Mouse (Mus musculus) liver, embryonic 14.5 days (tissue): Measurements from ENCODE around the gene Bnc2. TPM values are rescaled to one million over a fixed set of nuclear protein-coding genes. Genes with fewer than 3 reads are reported as not detected.

Experiments used
- ATAC-seq: fragments of 200-750 bp; cut with Nextera tagmentation; 2 replicates; pipeline ENCODE4 v1.8.0; 2017; ENCODE audit warnings: moderate number of reproducible peaks, mild to moderate bottlenecking, moderate library complexity; ENCODE audit not compliant: insufficient read depth
- DNase-seq, 3 experiments: peaks; one replicate each; pipeline ENCODE4 v3.0.0-alpha.2; 2012 to 2013; ENCODE audit warnings: low read depth in 3 of 3, low spot score in 3 of 3
- H3K27ac ChIP-seq: fragments of 300-500 bp; sonication (generic); 2 replicates; pipeline ENCODE4 v1.5.1; 2014; ENCODE audit warnings: moderate library complexity, mild to moderate bottlenecking, control low read depth, inconsistent platforms
- H3K27me3 ChIP-seq: fragments of 300-500 bp; sonication (generic); 2 replicates; pipeline ENCODE4 v1.6.1; 2014; ENCODE audit warnings: mild to moderate bottlenecking, low read length, moderate library complexity; ENCODE audit not compliant: control insufficient read depth, insufficient read depth
- H3K36me3 ChIP-seq: fragments of 300-500 bp; sonication (generic); replicated peaks from 2 replicates; pipeline ENCODE4 v1.6.1; 2014; ENCODE audit warnings: low read depth; ENCODE audit not compliant: control insufficient read depth, insufficient read depth
- H3K4me1 ChIP-seq, 2 experiments: fragments of 200-500 bp in 1 of 2; fragments of 300-500 bp in 1 of 2; sonication (generic) in 1 of 2; replicated peaks; 2 replicates each; pipeline ENCODE4 v1.6.1; 2012 to 2014; ENCODE audit warnings: antibody characterized with exemption in 1 of 2, inconsistent platforms in 1 of 2, low read length in 1 of 2; ENCODE audit not compliant: control insufficient read depth in 2 of 2, insufficient read depth in 2 of 2
- H3K4me2 ChIP-seq: fragments of 300-500 bp; sonication (generic); 2 replicates; pipeline ENCODE4 v1.6.1; 2014; ENCODE audit warnings: low read depth, mild to moderate bottlenecking, control low read depth, moderate library complexity
- H3K4me3 ChIP-seq, 2 experiments: fragments of 200-500 bp in 1 of 2; fragments of 300-500 bp in 1 of 2; sonication (generic) in 1 of 2; 2 replicates each; pipeline ENCODE4 v1.5.1; 2012 to 2014; ENCODE audit warnings: low read depth in 2 of 2, low read length in 2 of 2, mild to moderate bottlenecking in 2 of 2, control low read depth in 1 of 2, inconsistent platforms in 1 of 2, moderate library complexity in 1 of 2; ENCODE audit not compliant: insufficient read depth in 1 of 2
- H3K9ac ChIP-seq: fragments of 300-500 bp; sonication (generic); replicated peaks from 2 replicates; pipeline ENCODE4 v1.6.1; 2014; ENCODE audit warnings: mild to moderate bottlenecking, control low read depth, moderate library complexity
- H3K9me3 ChIP-seq: fragments of 300-500 bp; sonication (generic); 2 replicates; pipeline ENCODE4 v1.6.1; 2016; ENCODE audit warnings: low read length, mixed read lengths; ENCODE audit not compliant: control insufficient read depth
- CTCF ChIP-seq: IDR thresholded peaks from 2 replicates; pipeline ENCODE4 v1.5.1; 2016; ENCODE audit warnings: antibody characterized with exemption, low read depth, control low read depth
- EP300 ChIP-seq: IDR thresholded peaks from 2 replicates; pipeline ENCODE4 v1.6.1; 2016; ENCODE audit warnings: antibody characterized with exemption, low read depth
- WGBS: fragments of 180-500 bp; shearing (Covaris S2); extraction: QIAGEN DNeasy Blood & Tissue Kit; methylation state at CpG from one replicate; pipeline ENCODE4 v1.1.7; 2014; ENCODE audit not compliant: insufficient replicate concordance; 5-methylcytosine and 5-hydroxymethylcytosine counted together
- polyA plus RNA-seq, 2 experiments: library from polyadenylated mRNA; depleted of rRNA in 1 of 2; stranded (reverse) in 1 of 2; unstranded in 1 of 2; fragments of >200 nt; fragmentation: Nextera tagmentation in 1 of 2; extraction: Ambion mirVana in 1 of 2; gene quantifications; 2 replicates each; pipeline versions ENCODE4 v1.2.1 to v1.2.3; 2012 to 2014

Gene Bnc2
- polyA plus RNA-seq, 2 experiments, result 0.17 to 0.46 TPM

DNA sequence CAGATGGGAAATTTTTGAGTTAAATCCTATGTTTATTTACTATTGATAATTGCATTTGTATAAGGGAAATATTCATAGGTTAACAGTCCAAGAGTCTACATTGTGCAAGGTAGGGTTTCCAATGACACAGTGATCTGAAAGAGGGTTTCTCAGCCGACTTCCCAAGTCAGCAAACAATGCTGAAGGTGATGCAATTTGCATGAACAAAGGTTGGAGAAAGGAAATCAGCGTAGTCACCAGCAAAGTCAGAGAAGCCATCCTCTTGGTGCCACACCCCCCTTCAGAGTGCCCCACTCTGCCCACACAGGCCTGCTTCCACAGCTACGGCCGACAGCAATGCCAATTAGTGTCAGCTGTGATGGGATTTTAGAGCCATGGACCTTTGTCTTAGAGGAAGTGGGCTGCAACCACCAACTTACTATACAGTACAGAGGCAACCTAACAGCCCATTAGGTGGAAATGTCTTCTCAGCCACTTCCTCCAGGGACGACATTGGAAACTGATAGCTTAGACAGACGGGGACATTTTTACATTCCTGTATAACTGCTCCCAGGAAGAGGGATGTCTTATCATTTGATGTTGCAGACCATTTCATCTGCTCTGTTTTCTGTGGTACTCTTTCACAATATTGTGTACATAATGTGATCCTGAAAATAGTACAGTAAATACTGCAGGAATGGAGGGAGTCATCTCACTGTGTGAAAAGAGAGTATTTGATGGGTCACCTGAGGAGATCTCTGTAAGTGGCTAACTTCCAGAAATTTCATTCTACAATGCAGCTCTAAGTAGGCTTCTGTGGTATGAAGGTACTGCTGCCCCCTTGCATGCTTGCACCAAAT is 243.2 kb downstream of the Bnc2 start:
- no peaks in the 10 kb centered on the region for H3K36me3 ChIP-seq
- H3K27me3 ChIP-seq, result no peaks in the 10 kb centered on the region
- H3K4me2 ChIP-seq, result no peak overlapping the region; the same call in 1 of the 2 replicates
- TF ChIP-seq CTCF, result no peak
- no peak for TF ChIP-seq EP300
- WGBS, result 15% methylated on average over 6 of the region's 6 CpGs
- DNase-seq, result peak in 1 of 3 experiments; percentile 9
- peaks cover 0 to 2% of the 10 kb centered on the region in 2 experiments; a peak in 1 of 4 replicates for H3K4me1 ChIP-seq
- no peaks in the 10 kb centered on the region for H3K9me3 ChIP-seq
- no peak overlapping the region for H3K9ac ChIP-seq
- H3K27ac ChIP-seq, result no peak overlapping the region
- 0 out of 2 replicates have a peak, but pooled peaks have one; percentile 23 for ATAC-seq
- no peak overlapping the region for H3K4me3 ChIP-seq

- Histone ChIP-seq H3K27ac (no peak overlapping the region), H3K9me3 (no peaks in the 10 kb centered on the region), H3K4me2 (no peak overlapping the region), H3K27me3 (no peaks in the 10 kb centered on the region), H3K9ac (no peak overlapping the region), H3K4me1 (peaks cover 0 to 2% of the 10 kb centered on the region in 2 experiments; a peak in 1 of 4 replicates), H3K4me3 (no peak overlapping the region), H3K36me3 (no peaks in the 10 kb centered on the region)
- WGBS, result 66% methylated on average over 3 of the region's 3 CpGs
- no peak for ATAC-seq
- DNase-seq, result no peak
- TF ChIP-seq CTCF, result no peak
- no peak for TF ChIP-seq EP300
Observed at GRCm38 (mm10) chr4:84427955-84428354, 247.1 kb downstream of the Bnc2 start.

DNA sequence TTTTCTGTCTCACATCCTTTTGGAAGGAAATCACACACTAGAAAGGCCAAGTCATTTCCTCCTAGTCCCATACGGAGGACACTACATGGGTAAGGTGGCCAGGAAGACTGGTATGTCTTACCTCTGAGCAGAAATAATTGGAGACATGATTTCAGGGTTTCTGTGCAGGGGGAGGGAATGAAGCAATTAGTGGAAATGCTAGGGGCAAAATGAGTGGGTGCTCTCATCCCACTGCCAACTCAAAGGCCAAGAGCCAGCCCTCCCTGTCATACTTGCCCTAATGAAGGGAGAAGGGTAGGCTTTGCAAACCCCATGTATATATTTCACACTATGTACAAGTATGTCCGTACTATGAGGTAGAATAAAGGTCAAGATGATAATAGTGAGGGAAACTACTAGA is 263.6 kb downstream of the Bnc2 start:
- no peak overlapping the region for H3K4me2 ChIP-seq
- H3K9ac ChIP-seq, result no peak overlapping the region
- no peak overlapping the region for H3K27ac ChIP-seq
- H3K4me3 ChIP-seq, result no peak overlapping the region
- DNase-seq (no peak), ATAC-seq (no peak)
- H3K36me3 ChIP-seq, result no peaks in the 10 kb centered on the region
- H3K27me3 ChIP-seq, result no peaks in the 10 kb centered on the region
- TF ChIP-seq EP300 (no peak), CTCF (no peak)
- H3K9me3 ChIP-seq, result no peaks in the 10 kb centered on the region
- 67% methylated on average over 2 of the region's 2 CpGs for WGBS
- H3K4me1 ChIP-seq, result peaks cover 0 to 2% of the 10 kb centered on the region in 2 experiments; a peak in 1 of 4 replicates

DNA sequence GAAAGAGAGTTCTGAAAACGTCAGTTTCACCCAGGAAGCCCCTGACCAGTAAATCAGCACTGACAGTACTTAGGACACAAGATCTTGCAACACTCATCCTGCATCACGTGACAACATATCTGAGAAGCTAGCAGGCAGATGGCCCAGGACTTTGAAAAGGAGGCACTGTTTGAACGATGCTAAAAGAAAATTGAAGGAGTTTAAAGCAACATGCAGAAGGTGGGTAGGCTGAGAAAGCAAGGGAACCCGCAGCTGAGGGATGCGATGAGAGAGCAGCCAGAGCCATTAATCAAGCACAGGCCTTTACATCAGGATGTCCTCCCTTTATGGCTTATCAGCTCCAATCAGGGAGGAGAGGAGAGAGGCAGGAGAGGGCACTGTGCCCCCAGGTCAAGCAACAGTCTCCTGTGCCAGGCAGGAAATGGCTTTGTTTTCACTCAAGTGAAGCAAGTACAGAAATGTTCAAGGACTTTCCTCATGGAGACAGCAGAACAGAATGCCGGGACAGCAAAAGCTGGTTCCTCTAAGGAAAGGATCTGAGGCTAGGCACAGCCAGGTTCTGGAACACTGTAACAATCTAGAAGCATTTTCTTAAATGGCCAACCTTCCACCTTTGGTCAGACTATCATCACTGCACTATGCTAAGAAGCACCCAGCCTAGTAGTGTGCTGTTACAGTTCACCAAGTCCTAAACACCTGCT is 267.6 kb downstream of the Bnc2 start:
- no peak for DNase-seq
- Histone ChIP-seq H3K4me1 (peaks cover 0 to 2% of the 10 kb centered on the region in 2 experiments; a peak in 1 of 4 replicates), H3K36me3 (no peaks in the 10 kb centered on the region), H3K9me3 (no peaks in the 10 kb centered on the region), H3K4me2 (no peak overlapping the region), H3K27me3 (no peaks in the 10 kb centered on the region), H3K9ac (no peak overlapping the region), H3K4me3 (no peak overlapping the region), H3K27ac (no peak overlapping the region)
- WGBS, result 36% methylated on average over 6 of the region's 6 CpGs
- TF ChIP-seq EP300 (no peak), CTCF (no peak)
- no peak for ATAC-seq
